Mouse (Mus musculus) kidney, adult 2 months (tissue): ENCODE results near the gene Tmcc3. TPM values are rescaled to one million over a fixed set of nuclear protein-coding genes. Genes with fewer than 3 reads are reported as not detected.

Source experiments
- DNase-seq: peaks from one replicate; pipeline ENCODE4 v3.0.0; 2021
- H3K27ac ChIP-seq: fragments of 200-500 bp; 2 replicates; pipeline ENCODE4 v1.5.1; 2012; ENCODE audit warnings: low read depth, low read length, control low read depth, inconsistent platforms; ENCODE audit not compliant: insufficient read depth
- H3K27me3 ChIP-seq: fragments of 200-500 bp; replicated peaks from 2 replicates; pipeline ENCODE4 v1.6.1; 2012; ENCODE audit warnings: mild to moderate bottlenecking, moderate library complexity, low read length, inconsistent platforms; ENCODE audit not compliant: control insufficient read depth, insufficient read depth
- H3K36me3 ChIP-seq: fragments of 200-500 bp; 2 replicates; pipeline ENCODE4 v1.6.1; 2012; ENCODE audit warnings: mild to moderate bottlenecking, moderate library complexity, low read length, inconsistent platforms; ENCODE audit not compliant: control insufficient read depth, insufficient read depth
- H3K4me1 ChIP-seq: fragments of 200-500 bp; 2 replicates; pipeline ENCODE4 v1.6.1; 2011; ENCODE audit warnings: low read length; ENCODE audit not compliant: control insufficient read depth, insufficient read depth
- H3K4me3 ChIP-seq: fragments of 200-500 bp; 2 replicates; pipeline ENCODE4 v1.5.1; 2011; ENCODE audit warnings: mild to moderate bottlenecking, low read depth, low read length, control low read depth; ENCODE audit not compliant: insufficient read depth
- CTCF ChIP-seq: fragments of 200-500 bp; conservative IDR thresholded peaks from 2 replicates; pipeline ENCODE4 v1.5.1; 2011; ENCODE audit warnings: low read depth, mild to moderate bottlenecking, control low read depth, low read length, moderate library complexity, mixed read lengths; ENCODE audit not compliant: insufficient read depth, insufficient read length
- POLR2A ChIP-seq: fragments of 200-500 bp; IDR thresholded peaks from one replicate; pipeline ENCODE4 v1.6.1; 2011; ENCODE audit warnings: low read depth, low read length, control low read depth
- WGBS: fragments of 180-500 bp; shearing (Covaris S2); methylation state at CpG from one replicate; pipeline ENCODE4 v1.1.7; 2018; 5-methylcytosine and 5-hydroxymethylcytosine counted together
- polyA plus RNA-seq: library from polyadenylated mRNA; depleted of rRNA; stranded (reverse); fragments of >200 nt; gene quantifications from 2 replicates; pipeline ENCODE4 v1.2.3, GENCODE M21; 2012

Tmcc3 gene
- polyA plus RNA-seq, 1 experiment = 11.2 TPM

DNA sequence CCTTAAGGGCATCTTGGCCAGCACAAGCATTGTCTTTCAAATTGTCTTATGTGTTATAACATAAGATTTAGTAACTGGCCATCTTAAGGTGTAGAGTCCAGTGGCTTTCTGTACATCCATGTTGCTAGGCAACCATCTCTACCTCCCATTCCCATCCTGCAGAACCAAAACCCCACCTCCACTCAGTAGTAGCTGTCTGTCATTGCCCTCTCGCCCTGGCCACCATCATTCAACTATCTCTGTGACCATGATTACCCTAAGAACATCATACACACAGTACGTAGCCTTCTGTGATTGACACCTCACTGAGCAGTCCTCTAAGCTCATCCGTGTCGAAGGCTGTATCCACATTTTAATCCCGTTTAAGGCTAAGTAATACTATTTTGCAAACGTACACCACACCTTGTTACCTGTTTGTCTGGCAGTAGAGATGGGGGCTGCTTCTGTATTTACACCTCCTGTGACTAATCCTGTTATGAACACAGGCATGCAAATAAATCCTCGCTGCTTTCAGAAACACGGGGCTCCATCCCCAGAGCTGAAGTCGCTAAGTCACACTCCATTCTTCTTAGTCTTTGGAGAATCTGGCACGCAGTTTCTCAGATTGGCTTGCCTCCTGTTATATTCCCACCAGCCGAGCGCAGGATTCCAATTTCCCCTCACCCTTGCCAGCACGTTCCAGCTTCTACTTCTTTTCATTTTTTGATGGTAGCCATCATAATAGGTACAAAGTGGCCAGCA, 299.6 kb downstream of the Tmcc3 start:
- Histone ChIP-seq H3K4me3 (no peak overlapping the region), H3K4me1 (no peaks in the 10 kb centered on the region), H3K27me3 (no peaks in the 10 kb centered on the region), H3K27ac (no peak overlapping the region), H3K36me3 (no peaks in the 10 kb centered on the region)
- no peak for DNase-seq
- TF ChIP-seq POLR2A (no peak), CTCF (no peak)
- WGBS = 81% methylated on average over 13 of the region's 13 CpGs

DNA sequence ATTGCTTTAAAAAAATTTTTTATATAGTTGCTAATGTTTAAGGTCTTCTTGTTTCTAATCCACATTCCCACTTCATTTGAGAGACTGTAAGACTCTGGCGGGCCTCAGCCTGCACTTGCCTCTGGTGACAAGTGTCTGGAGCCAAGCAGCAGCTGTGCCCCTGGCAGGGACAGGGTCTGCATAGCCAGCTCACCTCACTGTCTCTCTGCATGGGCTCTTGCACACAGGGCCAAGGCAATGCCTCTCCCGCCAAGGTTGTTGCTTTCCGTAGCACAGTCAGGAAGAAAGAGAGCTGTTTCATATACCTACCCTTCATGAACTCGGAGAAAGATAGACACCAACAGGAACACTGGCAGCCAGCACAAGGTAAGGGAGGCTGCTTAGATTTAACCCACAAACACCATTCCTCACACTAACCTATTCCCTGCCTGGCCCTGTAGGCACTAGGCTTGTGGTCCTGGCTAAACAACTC, 300.3 kb downstream of the Tmcc3 start:
- 80% methylated on average over 4 of the region's 4 CpGs for WGBS
- Histone ChIP-seq H3K36me3 (no peaks in the 10 kb centered on the region), H3K27me3 (no peaks in the 10 kb centered on the region), H3K4me1 (no peaks in the 10 kb centered on the region), H3K4me3 (no peak overlapping the region), H3K27ac (no peak overlapping the region)
- TF ChIP-seq POLR2A = no peak
- TF ChIP-seq CTCF = no peak
- DNase-seq = no peak

DNA sequence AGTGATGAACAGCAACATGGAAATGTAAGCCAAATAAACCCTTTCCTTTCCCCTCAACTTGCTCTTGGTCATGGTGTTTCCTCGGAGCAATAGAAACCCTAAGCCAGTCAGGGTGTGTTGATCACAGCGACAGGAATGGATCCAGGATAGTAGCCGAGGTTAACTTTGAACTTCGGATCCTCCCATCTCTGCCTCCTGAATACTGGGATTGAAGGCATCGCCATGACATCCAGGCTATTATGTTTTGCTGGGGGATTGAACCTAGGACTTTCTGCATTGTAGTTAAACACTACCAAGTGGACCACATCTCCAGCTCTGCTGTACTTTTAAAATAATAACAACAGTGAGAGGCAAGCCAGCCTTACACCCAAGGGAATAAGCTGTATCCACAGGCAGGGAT, 307.8 kb downstream of the Tmcc3 start:
- H3K36me3 ChIP-seq = no peaks in the 10 kb centered on the region
- H3K4me1 ChIP-seq = no peaks in the 10 kb centered on the region
- no peak overlapping the region for H3K4me3 ChIP-seq
- TF ChIP-seq POLR2A (no peak), CTCF (no peak)
- H3K27me3 ChIP-seq = no peaks in the 10 kb centered on the region
- 91% methylated on average over 5 of the region's 5 CpGs for WGBS
- no peak for DNase-seq
- no peak overlapping the region for H3K27ac ChIP-seq

DNA sequence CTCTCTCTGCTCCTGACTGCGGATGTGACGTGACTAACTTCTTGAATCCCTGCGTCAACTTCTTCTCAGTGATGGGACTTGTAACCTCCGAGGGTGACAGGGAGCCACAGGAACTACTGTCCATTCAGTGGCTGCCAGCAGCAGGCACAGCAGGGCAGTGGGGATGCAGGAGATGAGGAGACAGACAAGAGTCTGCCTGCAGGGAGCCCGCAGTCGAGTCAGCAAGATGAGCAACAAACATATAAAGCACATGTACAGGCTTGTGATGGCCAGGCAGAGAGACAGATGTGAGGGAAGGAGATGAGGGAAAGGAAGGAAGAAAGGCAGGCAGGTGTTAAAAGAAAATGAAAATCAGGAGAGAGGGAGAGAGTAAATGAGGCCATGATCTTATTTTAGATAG, 308.8 kb downstream of the Tmcc3 start:
- no peaks in the 10 kb centered on the region for H3K27me3 ChIP-seq
- 77% methylated on average over 6 of the region's 6 CpGs for WGBS
- TF ChIP-seq CTCF (no peak), POLR2A (no peak)
- DNase-seq = no peak
- H3K36me3 ChIP-seq = no peaks in the 10 kb centered on the region
- no peaks in the 10 kb centered on the region for H3K4me1 ChIP-seq
- H3K27ac ChIP-seq = no peak overlapping the region
- H3K4me3 ChIP-seq = no peak overlapping the region

DNA sequence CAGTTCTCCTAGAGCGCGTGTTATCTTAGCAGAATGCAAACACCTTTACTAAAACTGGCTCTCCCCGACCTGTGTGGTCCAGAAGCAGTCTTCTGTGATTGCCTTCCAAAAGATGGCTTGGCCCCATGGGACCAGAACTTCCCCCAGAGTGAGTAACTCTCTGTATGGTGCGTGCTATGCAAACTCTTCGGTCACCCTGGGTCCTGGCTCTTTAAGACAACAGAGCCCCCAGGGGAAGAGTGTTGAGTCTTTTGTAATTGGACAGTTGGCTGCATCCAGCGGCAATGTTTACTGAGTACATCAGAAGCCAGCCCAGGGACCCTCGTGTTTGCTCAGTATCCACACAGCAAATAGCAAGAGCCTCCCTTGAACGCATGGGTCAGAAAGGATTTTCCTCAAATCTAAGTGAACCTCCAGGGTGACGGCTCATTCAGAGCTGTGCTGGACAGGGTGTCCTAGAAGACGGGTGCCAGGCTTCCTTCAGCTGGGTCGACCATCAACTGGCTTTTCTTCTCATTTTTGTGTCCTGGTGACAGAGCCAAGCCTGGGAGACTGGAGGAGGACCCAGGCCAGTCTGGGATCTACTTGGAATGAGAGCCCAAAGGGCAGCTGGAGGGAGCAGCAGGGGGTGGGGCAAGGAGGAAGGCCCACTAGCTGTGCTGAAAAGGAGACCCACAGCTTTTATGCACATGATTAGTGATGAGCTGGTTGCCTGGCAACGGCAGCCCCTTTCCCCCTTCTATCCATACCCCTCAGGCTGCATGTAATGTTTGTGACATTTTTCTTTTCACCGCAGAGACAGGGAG, 309.9 kb downstream of the Tmcc3 start:
- Histone ChIP-seq H3K4me3 (no peak overlapping the region), H3K36me3 (no peaks in the 10 kb centered on the region), H3K27ac (no peak overlapping the region), H3K4me1 (no peaks in the 10 kb centered on the region), H3K27me3 (no peaks in the 10 kb centered on the region)
- no peak for DNase-seq
- TF ChIP-seq POLR2A = no peak
- 21% methylated on average over 13 of the region's 13 CpGs for WGBS

DNA sequence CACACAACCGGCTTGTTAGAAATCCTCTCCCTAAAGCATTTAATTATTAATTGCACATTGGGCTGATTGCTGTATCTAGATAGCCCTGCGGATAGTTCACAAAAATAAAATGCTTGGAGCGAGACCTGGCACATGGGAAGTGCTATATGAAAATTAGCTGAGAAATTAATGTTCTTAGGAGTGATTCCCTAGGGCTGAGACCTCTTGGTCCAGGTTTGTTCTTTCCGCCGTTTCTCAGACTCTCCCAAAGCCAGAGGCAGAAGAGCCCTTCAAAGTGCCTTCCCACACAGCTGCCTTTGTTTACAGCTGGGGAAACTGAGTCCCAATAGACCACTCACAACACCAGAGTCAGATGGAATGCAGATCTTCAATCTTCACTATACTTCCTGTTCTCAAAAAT, 310.5 kb downstream of the Tmcc3 start:
- Histone ChIP-seq H3K36me3 (no peaks in the 10 kb centered on the region), H3K4me3 (no peak overlapping the region), H3K4me1 (no peaks in the 10 kb centered on the region), H3K27ac (no peak overlapping the region), H3K27me3 (no peaks in the 10 kb centered on the region)
- TF ChIP-seq CTCF (no peak), POLR2A (no peak)
- DNase-seq = no peak
- 47% methylated on average over 5 of the region's 5 CpGs for WGBS

DNA sequence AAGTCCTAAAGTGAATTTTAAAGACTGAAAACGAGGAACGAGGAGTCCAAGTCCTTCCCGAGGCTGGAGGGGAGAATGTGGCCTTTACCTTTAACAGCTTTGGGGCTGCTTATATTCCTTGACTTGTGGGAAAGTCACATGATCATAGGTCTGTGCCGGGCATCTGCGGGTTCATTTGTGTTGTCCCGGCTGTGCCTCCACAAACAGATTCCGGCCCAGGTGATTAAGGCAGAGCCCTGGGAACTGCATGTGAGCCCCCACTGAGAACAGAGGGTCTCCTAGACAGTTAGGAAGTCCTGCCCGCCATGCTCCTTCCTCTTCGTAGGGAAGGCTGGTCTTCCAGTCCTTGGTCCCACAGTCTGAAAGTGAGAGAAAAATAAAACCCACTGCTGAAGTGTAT, 311.1 kb downstream of the Tmcc3 start:
- WGBS = 37% methylated on average over 9 of the region's 9 CpGs
- no peaks in the 10 kb centered on the region for H3K4me1 ChIP-seq
- no peak overlapping the region for H3K27ac ChIP-seq
- no peak overlapping the region for H3K4me3 ChIP-seq
- no peaks in the 10 kb centered on the region for H3K27me3 ChIP-seq
- no peaks in the 10 kb centered on the region for H3K36me3 ChIP-seq
- DNase-seq = no peak
- TF ChIP-seq POLR2A (no peak), CTCF (no peak)
